Mouse (Mus musculus): ENCODE measurements at regions not wholly inside any gene's neighbourhood (a gene's known extent, or its start where the extent isn't known, plus 50 kb on each side); places are given as distances from the start of the nearest gene placed in this dataset.

DNA sequence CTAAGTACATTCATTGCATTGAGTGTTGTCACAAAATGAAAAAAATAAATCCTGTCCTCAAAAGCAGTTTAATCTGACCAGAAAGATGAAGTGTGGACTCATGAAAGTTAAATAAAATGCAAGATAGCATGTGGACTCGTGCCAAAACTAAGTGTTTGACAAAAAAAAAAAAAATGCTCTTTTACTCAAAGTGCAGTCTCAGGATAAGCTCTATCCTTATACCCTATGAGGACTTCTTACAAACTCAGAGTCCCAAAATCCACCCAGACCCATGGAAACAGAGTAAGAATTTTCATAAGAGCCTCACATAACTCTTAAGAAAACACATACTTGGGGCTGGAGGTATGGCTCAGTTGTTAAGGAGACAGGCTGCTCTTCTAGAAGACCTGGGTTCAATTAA, 267.7 kb downstream of the Tpbg start:
- peaks cover 2% of the 10 kb centered on the region for H3K9me3 ChIP-seq (replicated peaks; ENCODE audit: low read length)
- no peaks in the 10 kb centered on the region for H3K27me3 ChIP-seq (replicated peaks)
- no peak overlapping the region for H3K4me3 ChIP-seq (replicated peaks in 1 of 3; ENCODE audit: low read depth in 2 of 3, low read length in 2 of 3, poor library complexity in 1 of 3)
- no peaks in the 10 kb centered on the region for H3K79me2 ChIP-seq (replicated peaks; ENCODE audit: control insufficient read depth, extremely low read depth, insufficient read depth, poor library complexity, severe bottlenecking)
- H3K4me2 ChIP-seq (ENCODE audit: insufficient read depth, low read depth, poor library complexity, severe bottlenecking), result no peak overlapping the region
- no peak overlapping the region for H3K9ac ChIP-seq (ENCODE audit: insufficient read depth, low read depth)
- no peak for DNase-seq (ENCODE audit: extremely low read depth)
- H3K36me3 ChIP-seq (replicated peaks in 1 of 2; ENCODE audit: control insufficient read depth in 1 of 2, insufficient read depth in 1 of 2, low read length in 1 of 2), result no peaks in the 10 kb centered on the region
- no peak for TF ChIP-seq MAFK (IDR thresholded peaks at IDR 0.05; ENCODE audit: insufficient replicate concordance, low read length)
- no peak for TF ChIP-seq HCFC1 (IDR thresholded peaks at IDR 0.05; ENCODE audit: low read depth, low read length)
- TF ChIP-seq ETS1 (conservative IDR thresholded peaks at IDR 0.05; ENCODE audit: low read depth, low read length), result no peak
- TF ChIP-seq GABPA (IDR thresholded peaks at IDR 0.05; ENCODE audit: insufficient replicate concordance, low read depth, low read length), result no peak
- no peak for TF ChIP-seq SIN3A (IDR thresholded peaks at IDR 0.05; ENCODE audit: low read length)
- TF ChIP-seq POLR2AphosphoS2 (IDR thresholded peaks at IDR 0.05; ENCODE audit: low read depth, low read length), result no peak
- TF ChIP-seq USF1 (IDR thresholded peaks at IDR 0.05; ENCODE audit: low read depth, low read length), result no peak
- no peak for TF ChIP-seq EP300 (IDR thresholded peaks at IDR 0.05; ENCODE audit: low read length)
- TF ChIP-seq IRF4 (IDR thresholded peaks at IDR 0.05; ENCODE audit: low read depth, low read length), result no peak
- TF ChIP-seq MAZ (IDR thresholded peaks at IDR 0.05; ENCODE audit: low read depth, low read length), result no peak
- no peak for TF ChIP-seq MXI1 (IDR thresholded peaks at IDR 0.05; ENCODE audit: low read depth, low read length)
- TF ChIP-seq ELF1 (IDR thresholded peaks at IDR 0.05; ENCODE audit: low read depth, low read length), result no peak
- no peak for TF ChIP-seq NELFE (IDR thresholded peaks at IDR 0.05; ENCODE audit: low read depth, low read length)
- TF ChIP-seq SMC3 (IDR thresholded peaks at IDR 0.05; ENCODE audit: low read depth, low read length), result no peak
- TF ChIP-seq UBTF (IDR thresholded peaks at IDR 0.05; ENCODE audit: low read depth, low read length), result no peak
- no peak for TF ChIP-seq JUN (IDR thresholded peaks at IDR 0.05; ENCODE audit: insufficient read depth, low read depth, low read length)
- no peak for TF ChIP-seq POLR2A (IDR thresholded peaks at IDR 0.05; ENCODE audit: low read depth, low read length)
- TF ChIP-seq NRF1 (IDR thresholded peaks at IDR 0.05; ENCODE audit: low read depth, low read length), result no peak
- TF ChIP-seq TBP (conservative IDR thresholded peaks at IDR 0.05; ENCODE audit: low read depth, low read length), result no peak
- in situ Hi-C loops (cut with MboI; ENCODE audit: low pct_ligation_motif_present, low pct_unique_long_range_greater_than_20kb, low sequenced_read_pairs) (no loop called here), dilution Hi-C loops (cut with MboI; ENCODE audit: extremely low pct_ligation_motif_present, extremely low pct_unique_long_range_greater_than_20kb, low sequenced_read_pairs) (no loop called here)
- no peak overlapping the region for H3K27ac ChIP-seq (ENCODE audit: insufficient read depth, low read depth)
- peaks cover under 1 to 1% of the 10 kb centered on the region in 2 experiments; a peak in 3 of 4 replicates for H3K4me1 ChIP-seq (ENCODE audit: control insufficient read depth in 1 of 2, insufficient read depth in 2 of 2)

DNA sequence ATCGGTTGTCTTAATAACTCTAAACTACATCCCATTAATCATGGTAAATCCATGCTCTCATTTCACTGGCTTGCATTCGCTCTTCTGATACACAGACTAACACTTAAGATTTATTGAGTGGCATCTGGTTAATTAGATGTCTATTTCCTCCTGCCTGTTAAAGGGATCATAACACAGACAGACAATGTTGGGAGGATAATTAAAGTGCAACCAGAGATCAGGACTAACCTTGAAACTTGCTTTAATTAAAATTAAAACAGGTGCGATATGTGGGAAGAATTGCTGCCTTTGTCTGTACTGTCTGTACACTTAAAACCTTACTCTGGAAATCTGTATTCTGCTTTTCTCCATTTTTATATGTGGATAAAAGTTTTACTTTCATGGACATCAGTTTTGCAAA, 277.2 kb downstream of the Tpbg start:
- no peak for DNase-seq (ENCODE audit: extremely low read depth)
- no peaks in the 10 kb centered on the region for H3K9me3 ChIP-seq (replicated peaks; ENCODE audit: low read length)
- no peak overlapping the region for H3K4me3 ChIP-seq (replicated peaks in 1 of 3; ENCODE audit: low read depth in 2 of 3, low read length in 2 of 3, poor library complexity in 1 of 3)
- H3K4me2 ChIP-seq (ENCODE audit: insufficient read depth, low read depth, poor library complexity, severe bottlenecking), result no peak overlapping the region
- H3K36me3 ChIP-seq (replicated peaks in 1 of 2; ENCODE audit: control insufficient read depth in 1 of 2, insufficient read depth in 1 of 2, low read length in 1 of 2), result no peaks in the 10 kb centered on the region
- no peaks in the 10 kb centered on the region for H3K4me1 ChIP-seq (ENCODE audit: control insufficient read depth in 1 of 2, insufficient read depth in 2 of 2)
- no peaks in the 10 kb centered on the region for H3K27me3 ChIP-seq (replicated peaks)
- TF ChIP-seq JUND (conservative IDR thresholded peaks at IDR 0.05; ENCODE audit: low read depth, low read length), result no peak
- no peak for TF ChIP-seq USF1 (IDR thresholded peaks at IDR 0.05; ENCODE audit: low read depth, low read length)
- H3K79me2 ChIP-seq (replicated peaks; ENCODE audit: control insufficient read depth, extremely low read depth, insufficient read depth, poor library complexity, severe bottlenecking), result no peaks in the 10 kb centered on the region
- in situ Hi-C loops (cut with MboI; ENCODE audit: low pct_ligation_motif_present, low pct_unique_long_range_greater_than_20kb, low sequenced_read_pairs), result no loop called here
- dilution Hi-C loops (cut with MboI; ENCODE audit: extremely low pct_ligation_motif_present, extremely low pct_unique_long_range_greater_than_20kb, low sequenced_read_pairs), result no loop called here
- H3K27ac ChIP-seq (ENCODE audit: insufficient read depth, low read depth), result no peak overlapping the region
- no peak overlapping the region for H3K9ac ChIP-seq (ENCODE audit: insufficient read depth, low read depth)
